Mouse (Mus musculus): ENCODE results near the gene Sgk1. TPM values are rescaled to one million over a fixed set of nuclear protein-coding genes. Genes with fewer than 3 reads are reported as not detected.

Gene Sgk1
- polyA plus RNA-seq, 1 experiment from 2014 or later = 162 TPM

DNA sequence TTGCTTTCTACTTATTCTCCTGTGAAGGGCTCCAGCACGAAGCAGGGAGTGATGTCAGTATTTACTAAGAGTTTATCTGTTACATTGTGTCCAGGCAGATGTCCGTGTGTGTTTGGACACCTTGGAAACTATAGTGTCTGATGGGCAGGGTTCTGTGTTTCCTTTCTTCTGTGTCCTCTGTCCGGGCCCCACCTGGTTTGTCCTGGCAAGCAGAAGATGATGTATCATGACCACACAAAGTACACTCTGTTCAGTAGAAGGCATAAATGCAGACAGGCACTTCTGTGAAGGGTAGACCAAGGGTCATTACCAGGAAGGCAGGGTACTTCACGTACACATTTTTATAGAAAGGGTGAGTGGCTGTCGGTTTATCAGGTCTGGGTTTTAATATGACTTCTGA lies 122.8 kb downstream of the Sgk1 start:
- ATAC-seq = peak; percentile 72
- Histone ChIP-seq H3K27ac (ENCODE audit: low read depth, low read length) (peak overlapping the region; percentile 36; the same call in 1 of the 2 replicates), H3K27me3 (replicated peaks; ENCODE audit: control insufficient read depth, insufficient read depth, low read length) (no peaks in the 10 kb centered on the region), H3K4me3 (ENCODE audit: low read depth, low read length) (no peak overlapping the region), H3K9ac (ENCODE audit: low read depth, low read length) (no peak overlapping the region), H3K36me3 (ENCODE audit: control insufficient read depth, insufficient read depth) (no peaks in the 10 kb centered on the region), H3K4me2 (replicated peaks; ENCODE audit: low read depth) (no peak overlapping the region), H3K4me1 (replicated peaks; ENCODE audit: control insufficient read depth, insufficient read depth, low read length) (no peaks in the 10 kb centered on the region), H3K9me3 (ENCODE audit: control insufficient read depth) (no peaks in the 10 kb centered on the region)
- TF ChIP-seq CTCF (IDR thresholded peaks at IDR 0.05; ENCODE audit: low read depth) = no peak
- WGBS = 45% methylated on average over 5 of the region's 5 CpGs

GRCm38 (mm10) chr10:22007160-22007801 lies 125.3 kb downstream of the Sgk1 start:
- peak; percentile 80 for ATAC-seq
- Histone ChIP-seq H3K36me3 (ENCODE audit: control insufficient read depth, insufficient read depth) (no peaks in the 10 kb centered on the region), H3K4me1 (replicated peaks; ENCODE audit: control insufficient read depth, insufficient read depth, low read length) (no peaks in the 10 kb centered on the region), H3K4me3 (ENCODE audit: low read depth, low read length) (no peak overlapping the region), H3K4me2 (replicated peaks; ENCODE audit: low read depth) (no peak overlapping the region), H3K9me3 (ENCODE audit: control insufficient read depth) (no peaks in the 10 kb centered on the region), H3K27ac (ENCODE audit: low read depth, low read length) (peak overlapping the region; percentile 61), H3K9ac (ENCODE audit: low read depth, low read length) (no peak overlapping the region), H3K27me3 (replicated peaks; ENCODE audit: control insufficient read depth, insufficient read depth, low read length) (no peaks in the 10 kb centered on the region)
- no peak for TF ChIP-seq CTCF (IDR thresholded peaks at IDR 0.05; ENCODE audit: low read depth)
- WGBS = 55% methylated on average over 10 of the region's 10 CpGs

DNA sequence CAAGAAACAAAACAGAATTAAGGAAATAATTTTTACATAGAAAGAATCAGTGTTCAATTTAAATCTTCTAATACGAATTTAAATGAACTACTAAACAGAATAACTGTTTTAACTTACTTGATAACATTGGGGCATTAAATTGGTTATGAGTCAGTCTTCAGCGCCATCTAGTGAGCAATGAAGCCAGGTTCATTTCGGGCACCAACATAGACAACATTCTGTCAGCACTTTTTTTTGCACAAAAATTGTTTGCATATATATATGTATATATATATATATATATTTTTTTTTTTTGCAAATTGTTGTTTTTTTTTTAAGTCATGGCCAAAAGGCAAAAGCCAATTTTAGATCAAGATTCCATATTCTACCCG lies 125.8 kb downstream of the Sgk1 start:
- H3K9me3 ChIP-seq (ENCODE audit: control insufficient read depth) = no peaks in the 10 kb centered on the region
- TF ChIP-seq CTCF (IDR thresholded peaks at IDR 0.05; ENCODE audit: low read depth) = peak; percentile 76
- H3K27ac ChIP-seq (ENCODE audit: low read depth, low read length) = peak overlapping the region; percentile 42; the same call in 1 of the 2 replicates
- no peak overlapping the region for H3K9ac ChIP-seq (ENCODE audit: low read depth, low read length)
- no peak overlapping the region for H3K4me2 ChIP-seq (replicated peaks; ENCODE audit: low read depth)
- 38% methylated on average over 4 of the region's 4 CpGs for WGBS
- H3K27me3 ChIP-seq (replicated peaks; ENCODE audit: control insufficient read depth, insufficient read depth, low read length) = no peaks in the 10 kb centered on the region
- H3K4me3 ChIP-seq (ENCODE audit: low read depth, low read length) = no peak overlapping the region
- no peak for ATAC-seq
- no peaks in the 10 kb centered on the region for H3K36me3 ChIP-seq (ENCODE audit: control insufficient read depth, insufficient read depth)
- no peaks in the 10 kb centered on the region for H3K4me1 ChIP-seq (replicated peaks; ENCODE audit: control insufficient read depth, insufficient read depth, low read length)

DNA sequence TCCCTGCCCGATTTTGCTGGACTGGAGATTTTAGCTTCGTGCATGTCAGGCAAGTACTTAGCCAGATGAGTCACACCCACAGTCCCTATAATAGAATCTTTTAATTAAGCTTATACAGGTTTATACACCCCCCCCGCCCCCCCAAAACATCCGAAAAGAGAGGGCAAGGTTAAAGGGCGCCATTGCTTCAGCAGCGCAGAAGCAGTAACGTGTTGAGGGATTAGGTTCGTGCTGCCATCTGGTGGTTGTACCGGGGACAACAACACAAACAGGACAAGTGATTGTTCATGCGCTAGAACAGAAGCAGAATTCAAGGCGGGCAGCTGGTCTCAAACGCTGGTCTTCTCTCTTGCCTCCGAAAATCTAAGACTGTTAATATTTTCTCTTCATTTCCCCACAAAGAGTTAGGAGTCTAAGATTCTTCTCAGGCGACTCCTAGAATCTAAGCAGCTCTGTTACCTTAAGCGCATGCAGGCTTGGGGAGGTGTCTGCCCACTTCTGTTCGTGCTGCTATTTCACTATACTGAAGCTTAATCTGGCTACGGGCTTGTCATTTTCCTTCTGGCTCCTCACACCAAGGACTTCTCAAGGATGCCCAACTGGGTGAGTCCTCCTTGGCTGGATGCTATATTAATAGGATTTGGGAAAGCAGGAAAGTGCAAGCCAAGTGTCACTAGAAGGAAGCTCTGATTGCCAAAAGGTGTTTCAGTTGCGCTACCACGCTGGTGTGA lies 128.3 kb downstream of the Sgk1 start:
- no peaks in the 10 kb centered on the region for H3K27me3 ChIP-seq (replicated peaks; ENCODE audit: control insufficient read depth, insufficient read depth, low read length)
- no peaks in the 10 kb centered on the region for H3K36me3 ChIP-seq (ENCODE audit: control insufficient read depth, insufficient read depth)
- H3K4me2 ChIP-seq (replicated peaks; ENCODE audit: low read depth) = no peak overlapping the region
- peak; percentile 87 for TF ChIP-seq CTCF (IDR thresholded peaks at IDR 0.05; ENCODE audit: low read depth)
- no peak overlapping the region for H3K27ac ChIP-seq (ENCODE audit: low read depth, low read length)
- no peak overlapping the region for H3K4me3 ChIP-seq (ENCODE audit: low read depth, low read length)
- H3K9ac ChIP-seq (ENCODE audit: low read depth, low read length) = no peak overlapping the region
- 35% methylated on average over 19 of the region's 19 CpGs for WGBS
- H3K4me1 ChIP-seq (replicated peaks; ENCODE audit: control insufficient read depth, insufficient read depth, low read length) = no peaks in the 10 kb centered on the region
- H3K9me3 ChIP-seq (ENCODE audit: control insufficient read depth) = no peaks in the 10 kb centered on the region
- no peak for ATAC-seq

GRCm38 (mm10) chr10:22017469-22018159 lies 135.6 kb downstream of the Sgk1 start:
- Histone ChIP-seq H3K27ac (ENCODE audit: low read depth, low read length) (no peak overlapping the region), H3K4me2 (replicated peaks; ENCODE audit: low read depth) (no peak overlapping the region), H3K4me1 (replicated peaks; ENCODE audit: control insufficient read depth, insufficient read depth, low read length) (no peaks in the 10 kb centered on the region), H3K4me3 (ENCODE audit: low read depth, low read length) (no peak overlapping the region), H3K36me3 (ENCODE audit: control insufficient read depth, insufficient read depth) (no peaks in the 10 kb centered on the region), H3K27me3 (replicated peaks; ENCODE audit: control insufficient read depth, insufficient read depth, low read length) (no peaks in the 10 kb centered on the region), H3K9me3 (ENCODE audit: control insufficient read depth) (no peaks in the 10 kb centered on the region), H3K9ac (ENCODE audit: low read depth, low read length) (no peak overlapping the region)
- ATAC-seq = no peak
- 64% methylated on average over 16 of the region's 16 CpGs for WGBS
- TF ChIP-seq CTCF (IDR thresholded peaks at IDR 0.05; ENCODE audit: low read depth) = no peak

DNA sequence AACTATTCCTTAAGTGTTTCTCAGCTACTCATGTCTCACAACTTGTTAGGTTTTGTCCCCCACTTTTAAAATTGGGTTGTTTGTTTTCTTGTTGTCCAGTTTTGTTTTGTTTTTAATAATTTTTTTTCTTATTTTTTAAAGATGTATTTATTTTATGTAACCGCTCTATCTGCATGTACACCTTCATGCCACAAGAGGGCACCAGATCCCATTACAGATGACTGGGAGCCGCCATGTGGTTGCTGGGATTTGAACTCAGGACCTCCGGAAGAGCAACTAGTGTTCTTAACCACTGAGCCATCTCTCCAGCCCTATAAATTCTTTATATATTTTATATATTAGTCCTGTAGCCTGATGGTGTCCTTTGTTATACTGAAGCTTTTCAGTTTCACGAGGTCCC lies 136.6 kb downstream of the Sgk1 start:
- TF ChIP-seq CTCF (IDR thresholded peaks at IDR 0.05; ENCODE audit: low read depth) = peak; percentile 44
- H3K4me1 ChIP-seq (replicated peaks; ENCODE audit: control insufficient read depth, insufficient read depth, low read length) = no peaks in the 10 kb centered on the region
- WGBS = 91% methylated on average over 4 of the region's 4 CpGs

More for the DNA sequence above, 136.6 kb downstream of the Sgk1 start:
- ATAC-seq = no peak
- Histone ChIP-seq H3K4me2 (replicated peaks; ENCODE audit: low read depth) (no peak overlapping the region), H3K9ac (ENCODE audit: low read depth, low read length) (no peak overlapping the region), H3K27ac (ENCODE audit: low read depth, low read length) (no peak overlapping the region), H3K27me3 (replicated peaks; ENCODE audit: control insufficient read depth, insufficient read depth, low read length) (no peaks in the 10 kb centered on the region), H3K9me3 (ENCODE audit: control insufficient read depth) (no peaks in the 10 kb centered on the region), H3K4me3 (ENCODE audit: low read depth, low read length) (no peak overlapping the region), H3K36me3 (ENCODE audit: control insufficient read depth, insufficient read depth) (no peaks in the 10 kb centered on the region)

Measured in intestine, postnatal 0 days (tissue).